Mouse (Mus musculus) CH12.LX (cell line): ENCODE measurements at regions not wholly inside any gene's neighbourhood (a gene's known extent, or its start where the extent isn't known, plus 50 kb on each side); places are given as distances from the start of the nearest gene placed in this dataset.

Experiments
- DNase-seq: peaks from one replicate; pipeline ENCODE4 v3.0.0-alpha.2; 2013; ENCODE audit errors: extremely low read depth
- H3K27ac ChIP-seq: 2 replicates; pipeline ENCODE4 v1.5.1; 2012; ENCODE audit warnings: low read depth, mild to moderate bottlenecking, control low read depth, moderate library complexity; ENCODE audit not compliant: insufficient read depth
- H3K27me3 ChIP-seq: replicated peaks from 2 replicates; pipeline ENCODE3; 2012; ENCODE audit warnings: inconsistent platforms
- H3K36me3 ChIP-seq, 2 experiments: replicated peaks in 1 of 2; 2 replicates each; pipeline versions ENCODE3 to v1.6.1; 2012; ENCODE audit warnings: inconsistent platforms in 1 of 2, low read length in 1 of 2, mild to moderate bottlenecking in 1 of 2, mixed read lengths in 1 of 2, moderate library complexity in 1 of 2; ENCODE audit not compliant: control insufficient read depth in 1 of 2, insufficient read depth in 1 of 2
- H3K4me1 ChIP-seq, 2 experiments: 2 replicates each; pipeline ENCODE4 v1.6.1; 2012; ENCODE audit warnings: inconsistent platforms in 1 of 2, moderate library complexity in 1 of 2; ENCODE audit not compliant: insufficient read depth in 2 of 2, control insufficient read depth in 1 of 2
- H3K4me2 ChIP-seq: 2 replicates; pipeline ENCODE4 v1.6.1; 2012; ENCODE audit warnings: low read depth, mild to moderate bottlenecking, control low read depth; ENCODE audit not compliant: poor library complexity, insufficient read depth, severe bottlenecking
- H3K4me3 ChIP-seq, 3 experiments: fragments of 150-350 bp in 1 of 3; sonication (generic) in 1 of 3; replicated peaks in 1 of 3; 2 replicates each; pipeline versions ENCODE3 to v1.5.1; 2011 to 2012; ENCODE audit warnings: low read depth in 2 of 3, low read length in 2 of 3, mild to moderate bottlenecking in 2 of 3, moderate library complexity in 2 of 3, control low read depth in 1 of 3, improper control_type of control experiment in 1 of 3, inconsistent platforms in 1 of 3, mixed read lengths in 1 of 3; ENCODE audit not compliant: poor library complexity in 1 of 3
- H3K79me2 ChIP-seq: replicated peaks from 2 replicates; pipeline ENCODE4 v1.6.1; 2012; ENCODE audit warnings: mild to moderate bottlenecking, moderate library complexity; ENCODE audit not compliant: control insufficient read depth, poor library complexity, insufficient read depth, severe bottlenecking; ENCODE audit errors: extremely low read depth
- H3K9ac ChIP-seq: 2 replicates; pipeline ENCODE4 v1.6.1; 2012; ENCODE audit warnings: low read depth, mild to moderate bottlenecking, control low read depth, moderate library complexity; ENCODE audit not compliant: insufficient read depth
- H3K9me3 ChIP-seq: replicated peaks from 2 replicates; pipeline ENCODE3; 2012; ENCODE audit warnings: low read length, inconsistent platforms, mixed read lengths
- BHLHE40 ChIP-seq: IDR thresholded peaks from 2 replicates; pipeline ENCODE4 v1.6.1; 2011; ENCODE audit warnings: mild to moderate bottlenecking, low read depth, low read length, improper control_type of control experiment
- CTCF ChIP-seq, 2 experiments: IDR thresholded peaks in 1 of 2; conservative IDR thresholded peaks in 1 of 2; 2 replicates each; pipeline ENCODE4 v1.5.1; 2011 to 2012; ENCODE audit warnings: low read depth in 2 of 2, low read length in 2 of 2, improper control_type of control experiment in 1 of 2, inconsistent platforms in 1 of 2, mild to moderate bottlenecking in 1 of 2, moderate library complexity in 1 of 2
- E2F4 ChIP-seq: IDR thresholded peaks from 2 replicates; pipeline ENCODE4 v1.6.1; 2011; ENCODE audit warnings: low read depth, low read length, improper control_type of control experiment; ENCODE audit not compliant: insufficient replicate concordance
- ELF1 ChIP-seq: IDR thresholded peaks from 2 replicates; pipeline ENCODE4 v1.6.1; 2014; ENCODE audit warnings: low read depth, mild to moderate bottlenecking, inconsistent platforms, low read length, improper control_type of control experiment
- EP300 ChIP-seq: IDR thresholded peaks from 2 replicates; pipeline ENCODE4 v1.6.1; 2011; ENCODE audit warnings: low read length, improper control_type of control experiment
- HCFC1 ChIP-seq: IDR thresholded peaks from 2 replicates; pipeline ENCODE4 v1.6.1; 2012; ENCODE audit warnings: low read depth, mild to moderate bottlenecking, inconsistent platforms, low read length, improper control_type of control experiment
- MAFK ChIP-seq: IDR thresholded peaks from 2 replicates; pipeline ENCODE4 v1.6.1; 2011; ENCODE audit warnings: low read length, improper control_type of control experiment; ENCODE audit not compliant: insufficient replicate concordance
- MAX ChIP-seq: IDR thresholded peaks from 2 replicates; pipeline ENCODE4 v1.6.1; 2011; ENCODE audit warnings: low read length, improper control_type of control experiment
- MAZ ChIP-seq: IDR thresholded peaks from 2 replicates; pipeline ENCODE4 v1.6.1; 2012; ENCODE audit warnings: low read depth, mild to moderate bottlenecking, inconsistent platforms, low read length, improper control_type of control experiment, moderate library complexity
- MEF2A ChIP-seq: IDR thresholded peaks from 2 replicates; pipeline ENCODE4 v1.6.1; 2014; ENCODE audit warnings: low read depth, mild to moderate bottlenecking, inconsistent platforms, low read length, improper control_type of control experiment, borderline replicate concordance
- NELFE ChIP-seq: IDR thresholded peaks from 2 replicates; pipeline ENCODE4 v1.6.1; 2011; ENCODE audit warnings: low read depth, low read length, improper control_type of control experiment
- POLR2A ChIP-seq: IDR thresholded peaks from 2 replicates; pipeline ENCODE4 v1.6.1; 2011; ENCODE audit warnings: low read depth, mild to moderate bottlenecking, improper control_type of control experiment, low read length
- RAD21 ChIP-seq: IDR thresholded peaks from 2 replicates; pipeline ENCODE4 v1.6.1; 2011; ENCODE audit warnings: low read depth, mild to moderate bottlenecking, low read length, improper control_type of control experiment, moderate library complexity
- SIN3A ChIP-seq: IDR thresholded peaks from 2 replicates; pipeline ENCODE4 v1.6.1; 2012; ENCODE audit warnings: low read length, improper control_type of control experiment, inconsistent platforms
- UBTF ChIP-seq: IDR thresholded peaks from 2 replicates; pipeline ENCODE4 v1.6.1; 2012; ENCODE audit warnings: low read depth, mild to moderate bottlenecking, inconsistent platforms, low read length, improper control_type of control experiment, moderate library complexity
- USF1 ChIP-seq: IDR thresholded peaks from 2 replicates; pipeline ENCODE4 v1.6.1; 2014; ENCODE audit warnings: low read depth, mild to moderate bottlenecking, inconsistent platforms, low read length, improper control_type of control experiment
- USF2 ChIP-seq: conservative IDR thresholded peaks from 2 replicates; pipeline ENCODE4 v1.6.1; 2011; ENCODE audit warnings: low read depth, low read length, improper control_type of control experiment
- ZC3H11A ChIP-seq: IDR thresholded peaks from 2 replicates; pipeline ENCODE4 v1.6.1; 2012; ENCODE audit warnings: low read depth, mild to moderate bottlenecking, inconsistent platforms, low read length, improper control_type of control experiment
- ZKSCAN1 ChIP-seq: IDR thresholded peaks from 2 replicates; pipeline ENCODE4 v1.6.1; 2012; ENCODE audit warnings: low read depth, inconsistent platforms, low read length, improper control_type of control experiment, borderline replicate concordance
- ZMIZ1 ChIP-seq: IDR thresholded peaks from 2 replicates; pipeline ENCODE4 v1.6.1; 2012; ENCODE audit warnings: low read depth, mild to moderate bottlenecking, inconsistent platforms, low read length, improper control_type of control experiment
- dilution Hi-C: fragments of 300-500 bp; cut with MboI; formaldehyde crosslinking; loops from 2 replicates; pipeline ENCODE4 v1.14.3; 2020; ENCODE audit warnings: low sequenced_read_pairs; ENCODE audit not compliant: extremely low pct_unique_long_range_greater_than_20kb, extremely low pct_ligation_motif_present
- in situ Hi-C: fragments of 300-500 bp; cut with MboI; formaldehyde crosslinking; loops from 3 replicates; pipeline ENCODE4 v1.14.3; 2019; ENCODE audit warnings: low sequenced_read_pairs, low pct_ligation_motif_present, low pct_unique_long_range_greater_than_20kb, mixed read lengths

GRCm38 (mm10) chr14:76698718-76699402 is 142.2 kb upstream of the Serp2 start:
- no peak for TF ChIP-seq MAZ
- TF ChIP-seq EP300, result no peak
- no peak for TF ChIP-seq SIN3A
- TF ChIP-seq MAX, result no peak
- H3K4me3 ChIP-seq, result no peak overlapping the region
- DNase-seq, result peak; percentile 38
- peaks cover 12 to 53% of the 10 kb centered on the region in 2 experiments for H3K4me1 ChIP-seq
- dilution Hi-C loops (no loop called here), in situ Hi-C loops (no loop called here)
- H3K9me3 ChIP-seq, result no peaks in the 10 kb centered on the region
- no peak overlapping the region for H3K4me2 ChIP-seq
- H3K79me2 ChIP-seq, result no peaks in the 10 kb centered on the region
- H3K36me3 ChIP-seq, result no peaks in the 10 kb centered on the region
- no peaks in the 10 kb centered on the region for H3K27me3 ChIP-seq
- H3K9ac ChIP-seq, result no peak overlapping the region
- no peak overlapping the region for H3K27ac ChIP-seq

- dilution Hi-C loops, result no loop called here
- Histone ChIP-seq H3K9me3 (no peaks in the 10 kb centered on the region), H3K36me3 (no peaks in the 10 kb centered on the region), H3K27me3 (no peaks in the 10 kb centered on the region), H3K4me3 (no peak overlapping the region), H3K4me1 (peaks cover 3 to 33% of the 10 kb centered on the region in 2 experiments; a peak in 3 of 4 replicates), H3K9ac (no peak overlapping the region), H3K79me2 (no peaks in the 10 kb centered on the region), H3K27ac (no peak overlapping the region), H3K4me2 (no peak overlapping the region)
- DNase-seq, result no peak
- no peak for TF ChIP-seq RAD21
- TF ChIP-seq UBTF, result no peak
- no peak for TF ChIP-seq EP300
- no peak for TF ChIP-seq USF1
- no peak for TF ChIP-seq MAFK
- no peak for TF ChIP-seq ZC3H11A
- TF ChIP-seq MAZ, result no peak
- no peak for TF ChIP-seq NELFE
- TF ChIP-seq CTCF (conservative IDR thresholded peaks at IDR 0.05 in 1 of 2, IDR thresholded peaks at IDR 0.05 in 1 of 2; ENCODE audit: low read depth in 2 of 2, low read length in 2 of 2), result no peak
- no peak for TF ChIP-seq HCFC1
- TF ChIP-seq MEF2A, result no peak
- TF ChIP-seq ZMIZ1, result no peak
- TF ChIP-seq ELF1, result no peak
- TF ChIP-seq ZKSCAN1, result no peak
- no peak for TF ChIP-seq USF2
- TF ChIP-seq E2F4, result no peak
- no peak for TF ChIP-seq BHLHE40
- no peak for TF ChIP-seq POLR2A
- in situ Hi-C loops, result no loop called here
Measured at GRCm38 (mm10) chr14:76696729-76697128, 140.0 kb upstream of the Serp2 start.
